In genomic region chr4:132807771-132808641, GRCm38 (mm10) we compare ENCODE assay signal across 9 mouse cellular contexts. TPM values are rescaled to one million over a fixed set of nuclear protein-coding genes. Genes with fewer than 3 reads are reported as not detected.
DNase-seq lines count a peak whose midpoint lies in the region; ATAC-seq lines count a peak whose summit lies in the region.
"Had no signal": no experiment of that assay in that cellular context is flagged by ENCODE, and none has a peak within 500 bp of the region (broad histone marks: within the 10 kb centered on the region; RNA-seq: fewer than 3 reads in every experiment).

No protein-coding gene starts in this region.

- ATAC-seq in hematopoietic stem cell, adult 5-6 weeks (replicated peaks in 1 of 2; ENCODE audit: insufficient read depth in 1 of 2, low FRiP score in 2 of 2, low TSS enrichment in 1 of 2, low read depth in 1 of 2, poor library complexity in 2 of 2, severe bottlenecking in 2 of 2) = peak; percentile 52 to 73
- peak; percentile 56 for ATAC-seq in megakaryocyte progenitor cell, adult 5-6 weeks (replicated peaks; ENCODE audit: poor library complexity)
- no peak for ATAC-seq in frontal cortex, adult (ENCODE audit: low TSS enrichment)
- ATAC-seq: midbrain, embryonic 15.5 days had no signal

- peak; percentile 80 to 84 for DNase-seq in B cell, adult 2 months
- peak; percentile 7 for DNase-seq in NIH3T3 (ENCODE audit: low read depth)
- no peak for DNase-seq in urinary bladder, postnatal 10 days (ENCODE audit: low spot score)
- no peak for DNase-seq in cerebellum, postnatal 25 days
- DNase-seq: adrenal gland, postnatal 14 days had no signal

RNA-seq across cellular contexts. Expression of gene Themis2, which starts 11.8 kb away (rescaled TPM):
- total RNA-seq in hematopoietic stem cell, adult 5-6 weeks (2017) = 9.8 and 12.8 TPM in 2 replicates
- total RNA-seq in megakaryocyte progenitor cell, adult 5-6 weeks (2015) = 27.5 and 35.0 TPM in 2 replicates
- 18.9 and 23.6 TPM in 2 replicates for total RNA-seq in megakaryocyte progenitor cell, adult 5-6 weeks (2017)

RNA-seq across cellular contexts. Expression of gene Ppp1r8, which starts 35.0 kb away (rescaled TPM):
- total RNA-seq in hematopoietic stem cell, adult 5-6 weeks (2017) = 48.8 and 76.4 TPM in 2 replicates
- total RNA-seq in megakaryocyte progenitor cell, adult 5-6 weeks (2015) = 36.1 and 42.9 TPM in 2 replicates
- 62.9 and 71.0 TPM in 2 replicates for total RNA-seq in megakaryocyte progenitor cell, adult 5-6 weeks (2017)

RNA-seq across cellular contexts. Expression of gene Rpa2, which starts 39.9 kb away (rescaled TPM):
- 46.5 and 50.1 TPM in 2 replicates for total RNA-seq in hematopoietic stem cell, adult 5-6 weeks (2017)
- total RNA-seq in megakaryocyte progenitor cell, adult 5-6 weeks (2015) = 62.3 and 65.5 TPM in 2 replicates
- 56.2 and 68.4 TPM in 2 replicates for total RNA-seq in megakaryocyte progenitor cell, adult 5-6 weeks (2017)

RNA-seq across cellular contexts. Expression of gene Smpdl3b, which starts 51.0 kb away (rescaled TPM):
- total RNA-seq in hematopoietic stem cell, adult 5-6 weeks (2017) = 0.19 and 0.74 TPM in 2 replicates
- 0.07 TPM in 1 of 2 replicates, not detected in the other for total RNA-seq in megakaryocyte progenitor cell, adult 5-6 weeks (2015)
- total RNA-seq in megakaryocyte progenitor cell, adult 5-6 weeks (2017) = 0.33 TPM in 1 of 2 replicates, not detected in the other

Comparison
In these comparisons a context has a peak if more than half of its experiments do, and no peak if none do; other contexts are left out.
1. DNase-seq: peak in B cell, adult 2 months (2 of 2) and NIH3T3 (single experiment); none in urinary bladder, postnatal 10 days (single experiment) and cerebellum, postnatal 25 days (0 of 2).